ENCODE assay signal across 12 mouse cellular contexts in genomic region chr2:166045006-166045405, GRCm38 (mm10). TPM values are rescaled to one million over a fixed set of nuclear protein-coding genes. Genes with fewer than 3 reads are reported as not detected.
A peak's percentile ranks its signal among the peaks of the same experiment; 100 is the strongest.
DNase-seq lines count a peak whose midpoint lies in the region; ATAC-seq and TF ChIP-seq lines count a peak whose summit lies in the region.
"Had no signal": no experiment of that assay in that cellular context is flagged by ENCODE, and none has a peak within 500 bp of the region (broad histone marks: within the 10 kb centered on the region; RNA-seq: fewer than 3 reads in every experiment).

No protein-coding gene starts in this region.

- H3K4me1 ChIP-seq in heart, embryonic 13.5 days = peaks cover 60% of the 10 kb centered on the region
- H3K4me1 ChIP-seq in lung, postnatal 0 days (ENCODE audit: insufficient read depth, low read depth, low read length) = no peaks in the 10 kb centered on the region

- TF ChIP-seq EP300 in lung, postnatal 0 days (IDR thresholded peaks at IDR 0.05) = no peak

- no peak overlapping the region for H3K4me3 ChIP-seq in heart, embryonic 13.5 days
- H3K4me3 ChIP-seq in lung, postnatal 0 days (ENCODE audit: low read depth, low read length) = no peak overlapping the region
- no peak overlapping the region for H3K4me3 ChIP-seq in macrophage (ENCODE audit: inconsistent target)

- H3K4me2 ChIP-seq in heart, embryonic 13.5 days = no peak overlapping the region
- no peak overlapping the region for H3K4me2 ChIP-seq in lung, postnatal 0 days (replicated peaks; ENCODE audit: low read depth, low read length)

- peak overlapping the region; percentile 58 for H3K9ac ChIP-seq in heart, embryonic 13.5 days
- no peak overlapping the region for H3K9ac ChIP-seq in lung, postnatal 0 days (replicated peaks; ENCODE audit: low read depth)

- no peak for ATAC-seq in heart, embryonic 13.5 days (ENCODE audit: extremely low read depth, insufficient number of reproducible peaks, low FRiP score, low TSS enrichment)
- no peak for ATAC-seq in lung, postnatal 0 days

- intact Hi-C loops in heart, postnatal 36 days (cut with DNase I) = loop anchor here (2.0 to 10.0 kb wide), 2 partner anchors 224 to 520 kb away; no protein-coding TSS in a partner anchor

- H3K79me2 ChIP-seq in macrophage (ENCODE audit: inconsistent target) = peaks cover 100% of the 10 kb centered on the region

- H3K36me3 ChIP-seq in heart, embryonic 13.5 days = peaks cover 26% of the 10 kb centered on the region
- H3K36me3 ChIP-seq in lung, postnatal 0 days (ENCODE audit: insufficient read depth, low read length) = peaks cover 12% of the 10 kb centered on the region; the same call in 1 of the 2 replicates
- H3K36me3 ChIP-seq in macrophage (ENCODE audit: inconsistent target) = peaks cover 32% of the 10 kb centered on the region

- H3K9me3 ChIP-seq in heart, embryonic 13.5 days = no peaks in the 10 kb centered on the region
- no peaks in the 10 kb centered on the region for H3K9me3 ChIP-seq in lung, postnatal 0 days (ENCODE audit: low read length)

- no peak for DNase-seq in heart, postnatal 36 days
- DNase-seq in lung, postnatal 0 days (ENCODE audit: low spot score) = peak; percentile 19
- no peak for DNase-seq in lung, adult 18-20 months
- no peak for DNase-seq in thymus, postnatal 10 days (ENCODE audit: low spot score in 2 of 2)
- DNase-seq in embryo, embryonic 10.5 days (ENCODE audit: low spot score) = no peak
- DNase-seq in kidney, adult 8-10 months = no peak
- DNase-seq: cerebellum, adult 11-12 months; kidney, postnatal 10 days; lung, postnatal 14 days; thymus, postnatal 4 days had no signal

- no peak for TF ChIP-seq CTCF in lung, postnatal 0 days (IDR thresholded peaks at IDR 0.05)

- peak overlapping the region; percentile 40 for H3K27ac ChIP-seq in heart, embryonic 13.5 days (replicated peaks)
- H3K27ac ChIP-seq in lung, postnatal 0 days (ENCODE audit: low read length) = no peak overlapping the region
- H3K27ac ChIP-seq in macrophage = peak overlapping the region; percentile 54

- 50% methylated on average over 2 of the region's 2 CpGs for WGBS in heart, embryonic 13.5 days
- WGBS in lung, postnatal 0 days = 59% methylated on average over 2 of the region's 2 CpGs
- WGBS in macrophage (ENCODE audit: missing documents) = 6% methylated on average over 2 of the region's 2 CpGs

- no peaks in the 10 kb centered on the region for H3K27me3 ChIP-seq in heart, embryonic 13.5 days (replicated peaks)
- no peaks in the 10 kb centered on the region for H3K27me3 ChIP-seq in lung, postnatal 0 days (replicated peaks; ENCODE audit: insufficient read depth, low read length)

RNA-seq across cellular contexts. Expression of gene Ncoa3, which starts 52.6 kb away (rescaled TPM):
- 10.5 and 11.2 TPM in 2 replicates for polyA plus RNA-seq in heart, embryonic 13.5 days (2015; fragmentation: Nextera tagmentation; extraction: Ambion mirVana)
- 10 to 100 TPM; 23.0 to 27.1 TPM for total RNA-seq in heart, postnatal 36 days (2021)
- polyA plus RNA-seq in lung, postnatal 0 days (2015; fragmentation: Nextera tagmentation; extraction: Ambion mirVana) = 8.5 and 10.4 TPM in 2 replicates
- total RNA-seq in macrophage (2018; cell fraction: chromatin; rRNA removed) = 100 to 1,000 TPM in 23 of 26 experiments, 10 to 100 TPM in 3; 62.1 to 293 (median 204) TPM
- total RNA-seq in macrophage (2018; cell fraction: cytosol; rRNA removed) = 100 to 1,000 TPM in 3 of 26 experiments, 10 to 100 TPM in 23; 52.7 to 107 (median 91.0) TPM
- total RNA-seq in macrophage (2018; cell fraction: nucleus; rRNA removed) = 100 to 1,000 TPM in 21 of 26 experiments, 10 to 100 TPM in 5; 76.5 to 218 (median 154) TPM
- 48.3 to 71.1 TPM (median 65.0 TPM) in 3 replicates for polyA plus RNA-seq in macrophage (2018)
